Mouse (Mus musculus) gastrocnemius, postnatal 14 days (tissue): Measurements from ENCODE around the gene Kcnc3. TPM values are rescaled to one million over a fixed set of nuclear protein-coding genes. Genes with fewer than 3 reads are reported as not detected.

Experiments
- DNase-seq: peaks from one replicate; pipeline ENCODE4 v3.0.0; 2021; ENCODE audit warnings: mixed read lengths
- intact Hi-C: fragments of 180-260 bp; cut with DNase I; formaldehyde crosslinking; loops from one replicate; pipeline ENCODE4 v1.15.1; 2025; ENCODE audit warnings: low total_unique reads
- long read RNA-seq, 2 experiments: library from polyadenylated mRNA; stranded (forward); transcript quantifications; one replicate each; pipeline ENCODE4 v2.0.0; 2021
- total RNA-seq, 2 experiments: library from RNA; stranded (reverse); gene quantifications; 2 replicates each; pipeline ENCODE4 v1.2.3; 2021

Kcnc3 gene
- 1 to 10 TPM; 2.9 to 3.1 TPM for total RNA-seq
- long read RNA-seq, experiment 1, partial matches to known transcripts, result 0 of 1 reads
- long read RNA-seq, experiment 1, other reads (novel, unspliced or antisense), result 1 of 1 reads
- long read RNA-seq, experiment 2, result 0 reads

DNA sequence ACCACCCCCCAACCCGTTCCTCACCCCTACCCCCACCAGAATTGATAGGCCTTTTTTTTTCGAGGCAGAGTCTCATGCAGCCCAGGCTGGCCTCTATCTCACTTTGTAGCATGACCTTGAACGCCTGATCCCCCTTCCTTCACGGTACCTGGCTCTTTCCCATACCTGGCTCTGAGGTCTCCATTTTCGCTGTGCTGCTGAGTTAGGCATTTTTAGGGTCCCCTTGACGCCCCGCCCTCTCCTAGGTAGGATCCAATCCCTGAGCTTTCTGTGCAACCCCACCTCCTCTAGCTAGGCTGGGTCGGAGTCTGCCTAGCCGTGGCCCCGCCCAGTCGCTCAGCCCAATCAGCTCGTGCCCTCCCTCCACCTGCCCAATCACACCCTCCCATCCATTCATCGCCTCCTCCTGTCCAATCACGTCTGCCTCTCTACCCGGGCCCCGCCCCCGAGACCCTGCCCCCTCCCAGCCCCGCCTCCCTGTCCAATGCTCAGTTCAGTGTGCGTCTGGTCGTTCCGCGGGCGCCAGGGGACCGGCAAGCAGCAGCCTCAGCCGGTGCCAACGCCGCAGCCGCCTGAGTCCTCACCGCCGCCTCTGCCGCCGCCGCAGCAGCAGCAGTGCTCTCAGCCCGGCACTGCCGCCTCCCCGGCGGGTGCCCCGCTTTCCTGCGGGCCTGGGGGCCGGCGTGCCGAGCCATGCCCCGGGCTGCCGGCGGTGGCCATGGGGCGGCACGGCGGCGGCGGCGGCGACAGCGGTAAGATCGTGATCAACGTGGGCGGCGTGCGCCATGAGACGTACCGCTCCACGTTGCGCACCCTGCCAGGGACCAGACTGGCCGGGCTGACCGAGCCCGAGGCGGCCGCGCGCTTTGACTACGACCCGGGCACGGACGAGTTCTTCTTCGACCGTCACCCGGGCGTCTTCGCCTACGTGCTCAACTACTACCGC, at the start of gene Kcnc3:
Gene Kcnc3, plus strand, starts transcription at position 263 of the 946 bp plus-strand sequence.
- intact Hi-C loops, result no loop called here
- DNase-seq, result peak; percentile 83

DNA sequence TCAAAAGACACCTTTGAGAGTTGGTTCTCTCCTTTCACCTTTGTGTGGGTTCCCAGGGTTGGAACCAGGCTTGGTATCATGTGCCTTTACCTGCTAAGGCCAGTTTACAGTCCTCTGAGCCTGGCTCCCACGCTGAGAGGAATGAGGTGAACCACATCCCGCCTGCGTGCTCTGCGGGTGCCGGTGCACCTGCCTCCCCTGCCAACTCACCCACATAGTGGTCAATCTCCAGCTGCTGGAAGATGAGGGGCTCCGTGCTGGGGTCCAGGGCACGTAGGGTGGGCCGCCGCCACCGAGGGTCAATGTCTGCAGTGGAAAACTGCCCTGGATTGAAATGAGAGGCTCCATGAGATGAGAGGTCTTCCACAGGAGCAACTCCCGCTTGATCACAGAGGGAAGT, 47.9 kb upstream of the Kcnc3 start:
- intact Hi-C loops, result no loop called here
- no peak for DNase-seq

DNA sequence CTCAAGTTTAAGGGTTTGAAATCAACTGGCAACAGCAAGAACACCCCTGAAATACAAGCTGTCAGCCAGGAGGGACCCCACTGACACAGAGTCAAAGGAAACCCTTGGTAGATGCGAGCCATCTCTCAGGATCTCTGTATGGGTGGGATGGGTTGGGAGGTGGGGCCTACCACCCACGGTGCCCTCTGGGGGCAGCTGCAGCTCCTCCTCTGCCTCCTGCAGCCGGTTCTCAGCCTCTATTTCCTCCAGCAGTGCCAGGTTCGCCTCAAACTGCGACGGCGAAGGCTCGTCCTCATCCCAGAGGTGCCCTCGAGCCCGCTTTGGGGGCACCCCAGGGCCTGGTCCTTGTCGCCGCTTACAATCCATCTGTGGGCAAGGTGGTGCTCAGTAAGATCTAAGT, 47.4 kb upstream of the Kcnc3 start:
- no peak for DNase-seq
- intact Hi-C loops, result no loop called here

DNA sequence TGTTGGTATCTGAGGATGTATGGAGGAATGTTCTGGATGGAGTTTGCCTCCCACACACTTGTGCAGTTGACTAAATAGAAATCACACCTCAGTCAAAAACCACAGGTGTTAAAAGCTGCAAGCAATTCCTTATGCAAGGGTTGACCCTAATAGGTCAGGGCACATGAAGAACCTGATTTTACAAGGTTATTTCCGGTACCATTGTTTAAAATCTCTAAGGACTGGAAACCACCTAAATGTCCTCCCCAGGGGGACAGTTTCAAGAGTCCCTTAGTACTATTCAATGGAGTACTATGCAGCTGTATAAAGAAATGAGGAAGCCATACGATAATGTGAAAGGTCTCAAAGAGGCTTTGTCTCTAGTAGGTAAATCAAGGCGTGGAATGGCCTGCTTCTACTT, 44.2 kb upstream of the Kcnc3 start:
- no peak for DNase-seq
- intact Hi-C loops, result no loop called here

DNA sequence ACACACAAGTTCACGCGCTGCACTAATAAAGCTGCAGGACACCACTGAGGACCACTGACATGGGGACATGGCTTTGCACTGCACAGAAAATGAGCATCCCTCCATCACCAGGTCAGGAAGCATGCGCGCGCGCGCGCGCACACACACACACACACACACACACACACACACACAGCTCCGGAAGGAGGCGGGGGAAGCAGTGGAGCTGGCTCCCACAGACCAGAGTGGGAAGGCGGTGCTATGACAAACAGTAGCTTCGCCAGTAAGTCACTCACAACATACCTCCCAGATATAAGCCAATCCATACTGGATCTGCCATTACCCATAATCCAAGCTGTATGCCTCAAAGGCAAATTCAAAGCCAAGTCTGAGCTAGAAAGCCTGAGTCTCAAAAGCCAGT, 43.4 kb upstream of the Kcnc3 start:
- intact Hi-C loops, result no loop called here
- no peak for DNase-seq

DNA sequence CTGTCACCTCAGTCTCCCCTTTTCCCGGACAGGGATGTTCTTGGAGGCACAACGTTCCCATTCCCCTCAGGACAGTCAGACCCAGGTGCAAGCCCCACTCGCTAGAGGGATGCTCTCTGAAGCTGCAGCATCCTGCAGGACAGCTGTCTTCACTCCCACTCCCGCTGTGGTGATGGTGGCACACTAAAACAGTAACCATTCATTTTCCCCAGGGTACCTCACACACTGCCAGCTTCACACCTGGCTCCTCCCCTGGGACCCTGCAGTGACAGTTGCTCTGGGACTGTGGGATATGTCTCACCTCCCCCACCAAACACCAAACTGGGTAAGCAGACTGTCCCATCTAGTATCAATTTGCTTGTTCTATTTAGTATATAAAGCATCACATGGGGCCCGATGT, 42.7 kb upstream of the Kcnc3 start:
- no peak for DNase-seq
- intact Hi-C loops, result no loop called here

DNA sequence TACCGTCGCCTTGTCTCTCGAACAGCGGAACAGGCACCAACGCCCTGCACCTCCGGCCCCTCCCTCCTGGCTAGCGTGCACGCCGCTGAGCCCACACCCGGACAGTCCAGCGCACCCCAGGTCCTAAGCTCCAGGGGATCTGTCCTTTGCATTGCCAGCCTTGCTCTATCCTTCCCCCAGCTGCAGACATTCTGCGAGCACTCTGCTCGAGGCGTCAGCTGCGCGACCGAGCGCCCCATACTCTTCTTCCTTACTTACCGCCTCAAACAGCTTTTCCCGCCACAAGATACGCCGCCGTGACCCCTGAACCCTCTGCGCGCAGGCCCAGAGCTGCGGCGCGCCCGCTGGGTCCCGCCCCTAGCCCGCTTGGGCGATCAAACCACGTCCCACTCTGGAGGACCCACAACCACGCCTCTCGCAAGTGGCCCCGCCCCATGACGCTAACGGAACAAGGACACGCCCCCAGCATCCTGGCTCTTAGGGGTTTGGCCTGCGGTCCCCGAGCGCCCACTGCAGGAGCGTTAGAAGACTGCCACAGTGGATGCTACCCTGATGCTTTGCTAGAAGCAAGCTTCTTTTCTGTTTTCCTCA, 41.9 kb upstream of the Kcnc3 start, which contains the start of gene Pold1:
Gene Pold1, minus strand, starts transcription at position 353 of the 591 bp plus-strand sequence.
- peak; percentile 99 for DNase-seq
- intact Hi-C loops, result no loop called here

DNA sequence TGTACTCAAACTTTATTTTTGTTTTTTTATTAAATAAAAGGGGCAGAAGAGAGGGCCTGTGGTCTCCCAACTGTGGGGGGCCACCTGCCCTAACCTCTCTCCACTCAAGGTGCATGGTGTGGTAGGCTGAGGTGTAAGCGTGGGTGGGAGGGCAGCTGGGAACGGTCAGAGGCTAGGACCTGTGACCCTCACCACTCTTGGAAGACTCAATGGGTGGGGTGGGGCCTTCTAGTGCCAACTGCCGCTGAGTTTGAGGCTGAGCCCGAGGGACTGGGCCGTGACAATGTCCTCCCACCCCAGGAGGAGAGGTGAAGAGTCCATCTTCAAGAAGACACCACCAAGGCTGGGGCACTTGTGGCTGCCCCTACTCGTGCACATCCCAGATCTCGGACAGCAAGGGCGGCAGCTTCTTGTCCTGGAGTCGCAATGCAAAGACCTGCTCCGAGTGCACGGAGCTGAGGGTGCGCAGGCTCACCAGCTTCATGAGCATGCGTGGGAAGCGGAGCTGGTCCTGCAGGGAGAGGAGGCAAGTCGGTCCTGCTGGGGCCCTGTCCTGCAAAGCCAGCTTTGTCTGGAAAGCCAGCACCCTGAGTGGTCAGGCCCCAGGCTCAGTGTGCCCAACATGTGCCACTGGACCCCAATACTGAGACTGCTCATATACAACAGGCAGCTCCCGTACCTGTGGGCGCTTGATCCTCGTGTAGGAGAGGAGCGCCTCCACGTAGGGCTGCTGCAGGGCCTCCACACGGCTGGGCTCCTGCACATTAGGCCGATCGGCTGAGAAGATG, 40.6 kb upstream of the Kcnc3 start:
- DNase-seq, result no peak
- intact Hi-C loops, result loop anchor here (5.0 kb wide), 1 partner anchor 48 kb away; no protein-coding TSS in a partner anchor

DNA sequence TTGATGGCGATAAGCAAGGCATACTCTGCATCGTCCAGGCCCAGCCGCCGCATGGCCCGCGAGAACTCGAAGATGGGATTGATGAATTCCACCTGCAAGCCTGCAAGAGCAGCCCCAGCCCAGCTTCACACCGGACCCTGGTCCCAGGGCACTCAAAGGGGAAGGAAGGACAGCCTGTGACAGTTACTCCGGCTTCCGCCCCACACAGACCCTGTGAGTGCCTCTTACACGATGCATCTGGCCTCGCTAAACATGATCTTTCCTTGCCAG, 40.1 kb upstream of the Kcnc3 start:
- DNase-seq, result no peak
- intact Hi-C loops, result loop anchor here (5.0 kb wide), 1 partner anchor 48 kb away; no protein-coding TSS in a partner anchor

DNA sequence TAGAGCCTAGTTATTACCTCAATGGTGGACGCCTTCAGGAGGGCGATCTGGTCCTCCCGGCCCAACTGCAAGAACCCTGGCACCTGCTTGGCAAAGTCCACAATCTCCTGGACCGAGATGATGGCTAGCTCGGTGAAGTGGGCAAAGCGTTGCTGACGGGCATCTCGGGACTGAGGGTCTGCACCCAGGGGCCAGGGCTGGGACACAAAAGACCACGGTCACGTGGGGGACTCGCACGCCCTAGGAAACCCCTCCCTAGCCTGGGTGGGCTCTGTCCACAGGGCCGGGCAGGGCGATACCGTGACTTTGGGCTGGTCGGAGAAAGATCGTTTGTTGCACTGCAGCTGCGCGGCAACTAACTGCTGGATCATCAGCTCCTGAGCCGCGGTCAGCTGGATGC, 39.2 kb upstream of the Kcnc3 start:
- DNase-seq, result no peak
- intact Hi-C loops, result loop anchor here (5.0 kb wide), 1 partner anchor 49 kb away; no protein-coding TSS in a partner anchor

DNA sequence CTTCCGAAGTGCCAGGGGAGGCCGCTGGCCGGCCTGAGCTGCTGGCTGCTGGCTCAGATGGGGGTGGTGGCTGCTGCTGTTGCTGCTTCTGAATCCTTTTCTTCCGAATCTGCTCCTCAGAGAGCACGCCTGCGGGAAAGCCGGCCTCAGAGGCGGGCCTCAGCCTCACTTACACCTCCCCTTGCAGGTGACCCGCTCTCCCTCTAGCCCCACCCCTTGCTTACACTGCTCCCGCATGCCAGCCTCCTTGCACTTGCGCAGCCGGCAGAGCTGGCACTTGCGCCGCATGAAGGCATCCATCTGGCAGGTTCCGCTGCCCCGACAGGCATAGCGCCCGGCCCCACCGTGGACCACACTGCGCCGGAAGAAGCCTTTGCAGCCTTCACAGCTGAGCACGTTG, 38.7 kb upstream of the Kcnc3 start:
- DNase-seq, result no peak
- intact Hi-C loops, result loop anchor here (5.0 kb wide), 1 partner anchor 49 kb away; no protein-coding TSS in a partner anchor

DNA sequence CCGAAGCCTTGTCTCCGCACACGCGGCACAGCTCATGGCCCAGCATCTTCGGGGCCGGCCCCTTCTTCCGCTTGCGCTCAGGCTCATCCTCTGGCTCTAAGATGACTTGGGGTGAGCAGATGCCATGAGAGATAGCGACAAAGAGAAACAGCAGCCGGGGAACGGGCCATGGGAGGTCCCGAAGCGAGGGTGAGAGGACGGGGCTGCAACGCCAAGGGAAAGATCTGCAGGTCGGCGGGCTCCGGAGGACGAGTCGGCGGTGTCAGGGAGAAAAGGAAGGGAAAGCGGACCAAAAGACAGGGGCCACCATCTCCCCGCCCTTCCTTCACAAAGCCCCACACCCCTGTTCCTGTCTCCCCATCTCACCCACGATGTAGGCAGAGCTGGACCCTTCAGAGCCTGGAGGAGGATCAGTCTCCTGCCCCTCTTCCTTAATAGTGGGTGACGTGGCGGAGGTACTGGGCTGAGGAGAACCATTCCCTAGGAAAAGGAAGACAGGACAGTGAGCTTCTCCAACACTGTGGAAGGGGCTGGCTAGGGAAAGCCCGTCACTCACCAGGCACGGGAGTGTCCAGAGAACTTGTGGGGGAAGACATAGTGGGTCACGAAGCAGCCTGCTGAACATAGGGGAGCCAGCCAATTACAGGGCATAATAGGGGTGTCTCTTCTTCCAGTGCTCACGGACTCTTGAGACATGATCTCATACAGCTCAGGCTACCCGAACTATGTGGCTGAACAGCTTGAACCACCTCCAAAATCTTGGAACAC, 38.1 kb upstream of the Kcnc3 start:
- intact Hi-C loops, result loop anchor here (5.0 kb wide), 1 partner anchor 50 kb away; no protein-coding TSS in a partner anchor

DNA sequence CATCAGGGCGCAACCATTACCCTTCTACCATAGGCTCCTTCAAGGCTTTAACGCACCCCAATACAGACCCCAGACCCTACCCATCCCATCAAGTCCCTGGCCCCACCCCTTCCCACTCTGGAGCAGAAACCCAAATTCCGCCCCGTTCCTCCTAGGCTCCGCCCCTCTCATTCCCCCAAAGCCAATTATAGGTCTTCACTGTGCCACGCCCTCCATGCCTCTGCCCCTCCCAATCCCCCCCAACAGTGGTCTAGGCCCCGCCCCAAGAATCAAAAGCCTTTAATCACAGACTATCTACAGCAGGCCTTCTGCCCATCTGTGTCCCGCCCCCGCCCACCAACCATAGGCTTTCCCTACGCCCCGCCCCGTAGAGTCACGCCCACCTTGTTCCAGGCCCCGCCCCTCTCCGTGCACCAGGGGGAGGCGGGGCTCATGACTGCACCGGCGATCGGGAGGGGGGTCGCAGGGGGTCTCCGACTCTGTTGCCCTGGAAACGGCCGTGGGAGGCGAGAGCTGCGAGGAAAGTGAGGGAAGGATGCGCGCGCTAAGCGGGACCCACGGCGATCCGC, 37.2 kb upstream of the Kcnc3 start:
- intact Hi-C loops, result loop anchor here (5.0 kb wide), 1 partner anchor 51 kb away; no protein-coding TSS in a partner anchor
- DNase-seq, result peak; percentile 85

More for the DNA sequence above, 38.1 kb upstream of the Kcnc3 start:
- DNase-seq, result no peak

DNA sequence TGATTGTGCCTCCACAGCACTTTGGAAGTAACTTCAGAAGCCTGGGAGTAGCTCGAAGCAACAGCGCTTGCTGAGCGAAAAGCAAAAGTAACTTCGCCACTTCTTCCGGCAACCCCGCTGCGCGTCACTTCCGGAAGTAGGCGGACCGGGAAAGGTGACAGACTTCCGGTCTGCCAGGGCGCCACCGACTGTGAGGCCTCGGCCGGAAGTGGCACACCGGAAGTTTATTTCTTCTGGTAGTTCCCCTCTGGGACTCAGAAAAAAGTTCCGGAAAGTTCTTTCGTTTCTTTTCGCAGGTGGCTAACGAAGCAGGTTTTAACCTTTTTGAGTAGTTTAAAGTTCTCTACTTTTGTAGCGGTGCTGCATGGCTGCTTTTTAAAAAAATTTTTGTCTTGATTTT, 36.6 kb upstream of the Kcnc3 start, which contains the start of gene Nr1h2:
Gene Nr1h2, minus strand, starts transcription at position 126 of the 400 bp plus-strand sequence.
- intact Hi-C loops, result loop anchor here (5.0 kb wide), 1 partner anchor 52 kb away; no protein-coding TSS in a partner anchor
- DNase-seq, result peak; percentile 97

DNA sequence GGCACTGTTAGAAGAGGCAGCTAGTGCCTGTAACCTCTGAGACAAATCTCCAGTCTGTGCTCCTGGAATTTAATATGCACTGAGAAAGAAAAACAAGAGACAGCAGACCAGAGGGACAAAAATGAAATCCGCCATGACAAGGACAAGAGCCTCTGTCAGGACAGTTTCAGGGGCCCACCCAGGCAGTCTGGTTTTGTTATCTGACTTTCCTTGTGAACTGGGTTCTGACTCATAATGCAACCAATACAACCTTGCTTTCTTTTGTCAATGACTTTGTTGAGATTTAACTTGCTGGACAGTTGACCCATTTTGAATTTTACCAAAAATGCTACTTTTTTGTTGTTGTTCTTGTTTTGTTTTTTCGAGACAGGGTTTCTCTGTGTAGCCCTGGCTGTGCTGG, 32.8 kb upstream of the Kcnc3 start:
- DNase-seq, result no peak
- intact Hi-C loops, result no loop called here

DNA sequence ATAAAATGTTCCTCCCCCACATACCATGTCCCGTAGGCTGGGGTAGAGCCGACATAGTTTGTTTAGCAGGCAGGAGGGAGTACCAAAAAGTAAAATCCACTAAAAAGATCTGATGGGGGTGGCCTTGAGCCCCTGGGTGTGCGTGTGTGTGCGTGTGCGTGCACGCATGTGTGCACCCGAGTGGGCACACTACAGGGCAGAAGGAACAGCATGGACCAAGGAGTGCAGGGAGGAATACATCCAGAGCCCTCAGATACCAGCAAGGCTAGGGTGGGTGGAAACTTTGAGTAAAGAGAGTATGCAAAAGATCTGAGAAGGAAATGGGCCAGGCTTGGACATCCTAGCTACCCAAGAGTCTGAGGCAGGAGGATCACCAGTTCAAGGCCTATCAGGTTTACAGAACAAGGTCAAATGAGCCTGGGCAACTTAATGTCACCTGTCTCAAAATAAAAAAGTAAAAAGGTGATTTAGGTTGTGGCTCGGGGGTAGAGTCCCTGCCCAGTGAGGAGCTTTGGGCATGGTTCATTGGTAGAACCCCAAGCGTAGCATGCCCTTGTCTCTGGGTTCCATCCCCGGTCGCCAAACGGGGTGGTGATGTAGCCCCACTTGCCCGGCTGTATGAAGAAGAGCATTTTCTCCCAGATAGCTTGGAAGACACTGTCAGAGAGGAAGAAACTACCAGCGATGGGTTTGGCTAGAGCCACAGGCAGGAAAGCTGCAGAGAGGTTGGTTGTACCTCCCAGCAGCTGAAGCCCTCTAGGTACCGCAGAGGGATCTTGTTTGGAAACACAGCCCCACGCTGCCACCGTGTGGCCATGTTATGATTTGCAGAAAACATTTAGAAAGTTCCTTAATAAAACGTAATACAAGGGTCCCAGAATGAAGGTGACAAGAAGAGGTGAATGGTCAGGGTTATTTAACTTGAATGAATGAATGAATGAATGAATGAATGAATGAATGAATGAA, 29.7 kb upstream of the Kcnc3 start:
- intact Hi-C loops, result loop anchor here (5.0 kb wide), 1 partner anchor 38 kb away; the partner anchor contains the start of gene Mybpc2
- peak; percentile 73 for DNase-seq

DNA sequence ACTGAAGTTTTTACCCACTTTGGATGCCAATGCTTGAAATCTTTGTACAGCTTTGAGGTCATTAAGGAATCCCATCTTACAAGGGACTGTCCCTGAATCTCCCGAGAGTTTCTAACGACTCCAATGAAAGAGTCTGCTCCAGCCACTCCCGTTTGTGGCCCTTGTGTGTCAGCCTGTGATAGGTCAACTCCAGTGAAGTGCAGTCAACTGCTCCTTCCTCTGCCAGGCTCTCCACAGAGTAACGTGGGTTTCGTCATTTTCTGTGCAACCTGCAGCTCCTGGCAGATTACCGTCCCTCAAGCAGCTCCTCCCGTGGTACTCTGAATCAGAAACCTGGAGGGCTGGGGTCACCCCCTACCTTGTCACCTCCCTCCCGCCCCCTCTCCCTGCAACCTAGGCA, 27.2 kb upstream of the Kcnc3 start:
- intact Hi-C loops, result loop anchor here (5.0 kb wide), 1 partner anchor 41 kb away; the partner anchor contains the start of gene Mybpc2
- no peak for DNase-seq
